Mouse (Mus musculus): Measurements from ENCODE around the gene Gm12258. TPM values are rescaled to one million over a fixed set of nuclear protein-coding genes. Genes with fewer than 3 reads are reported as not detected.

The Gm12258 gene
- total RNA-seq, 2 experiments from 2014 or later = 4.1 to 5.7 TPM

GRCm38 (mm10) chr11:58897485-58897884 is 50.5 kb downstream of the Gm12258 start:
- DNase-seq (ENCODE audit: low spot score in 2 of 2) = no peak

- no peak for DNase-seq (ENCODE audit: low spot score in 2 of 2)
Measured at GRCm38 (mm10) chr11:58901080-58901479, 54.1 kb downstream of the Gm12258 start.

GRCm38 (mm10) chr11:58903511-58904409 is 56.8 kb downstream of the Gm12258 start, which contains the start of gene Zfp39:
TSS of gene Zfp39 (minus strand) at chr11:58904225.
- DNase-seq (ENCODE audit: low spot score in 2 of 2) = peak; percentile 96

DNA sequence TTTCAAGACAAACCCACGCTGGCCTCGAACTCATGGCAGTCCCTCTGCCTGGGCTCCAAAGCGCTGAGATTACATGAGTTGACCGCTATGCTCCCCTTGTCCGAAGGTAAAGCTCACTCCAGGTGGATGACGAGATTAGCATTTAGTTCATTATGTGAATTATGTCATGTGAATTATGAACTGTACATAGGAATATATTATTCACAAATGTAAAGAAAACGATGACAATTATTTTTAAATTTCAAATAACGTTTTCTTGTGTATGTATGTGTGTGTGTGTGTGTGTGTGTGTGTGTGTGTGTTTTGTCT is 57.4 kb downstream of the Gm12258 start:
- DNase-seq (ENCODE audit: low spot score in 2 of 2) = no peak

- no peak for DNase-seq (ENCODE audit: low spot score in 2 of 2)
Measured at GRCm38 (mm10) chr11:58904838-58905237, 57.9 kb downstream of the Gm12258 start.

Other genes with a start within 250 kb of the Gm12258 start
- not detected for gene 2210407C18Rik, start 231.1 kb upstream of the Gm12258 start, total RNA-seq (2021)
- gene Olfr323, start 216.7 kb upstream of the Gm12258 start, total RNA-seq (2021) = not detected
- gene Trim58, start 206.7 kb upstream of the Gm12258 start, total RNA-seq (2021) = not detected
- not detected for gene Olfr322, start 188.4 kb upstream of the Gm12258 start, total RNA-seq (2021)
- not detected for gene Olfr320, start 166.1 kb upstream of the Gm12258 start, total RNA-seq (2021)
- not detected for gene Olfr319, start 148.0 kb upstream of the Gm12258 start, total RNA-seq (2021)
- not detected for gene Olfr318, start 123.1 kb upstream of the Gm12258 start, total RNA-seq (2021)
- gene Olfr317, start 107.9 kb upstream of the Gm12258 start, total RNA-seq (2021) = not detected
- not detected for gene Olfr316, start 94.4 kb upstream of the Gm12258 start, total RNA-seq (2021)
- gene Olfr315, start 74.0 kb upstream of the Gm12258 start, total RNA-seq (2021) = not detected
- gene Olfr314, start 64.2 kb upstream of the Gm12258 start, total RNA-seq (2021) = not detected
- gene Fam183b, start 45.2 kb upstream of the Gm12258 start, total RNA-seq (2021) = 1 to 10 TPM; 2.6 to 3.1 TPM
- gene Olfr313, start 32.2 kb upstream of the Gm12258 start, total RNA-seq (2021) = not detected
- gene Olfr312, start 17.9 kb upstream of the Gm12258 start, total RNA-seq (2021) = not detected
- not detected for gene Olfr311, start 7.9 kb upstream of the Gm12258 start, total RNA-seq (2021)
- gene 2810021J22Rik, start 20.1 kb downstream of the Gm12258 start, total RNA-seq (2021) = 1 to 10 TPM; 4.0 to 5.9 TPM
- gene Zfp39, start 57.1 kb downstream of the Gm12258 start, total RNA-seq (2021) = 1 to 10 TPM; 3.3 to 4.1 TPM
- not detected for gene Btnl10, start 70.8 kb downstream of the Gm12258 start, total RNA-seq (2021)
- gene Rnf187, start 91.8 kb downstream of the Gm12258 start, total RNA-seq (2021) = 100 to 1,000 TPM; 171 to 177 TPM
- gene Hist3h2ba, start 101.8 kb downstream of the Gm12258 start, total RNA-seq (2021) = 1 to 10 TPM; 5.8 to 6.0 TPM
- 10 to 100 TPM; 13.3 to 17.6 TPM for gene Hist3h2a, start 107.5 kb downstream of the Gm12258 start, total RNA-seq (2021)
- under 1 TPM; 0.06 to 0.10 TPM for gene Trim17, start 107.5 kb downstream of the Gm12258 start, total RNA-seq (2021)
- 10 to 100 TPM; 22.0 to 27.1 TPM for gene Trim11, start 130.9 kb downstream of the Gm12258 start, total RNA-seq (2021)

Measured in adrenal gland, adult 18-20 months (tissue).